28 mouse cellular contexts compared by ENCODE assay signal in the genomic region with DNA sequence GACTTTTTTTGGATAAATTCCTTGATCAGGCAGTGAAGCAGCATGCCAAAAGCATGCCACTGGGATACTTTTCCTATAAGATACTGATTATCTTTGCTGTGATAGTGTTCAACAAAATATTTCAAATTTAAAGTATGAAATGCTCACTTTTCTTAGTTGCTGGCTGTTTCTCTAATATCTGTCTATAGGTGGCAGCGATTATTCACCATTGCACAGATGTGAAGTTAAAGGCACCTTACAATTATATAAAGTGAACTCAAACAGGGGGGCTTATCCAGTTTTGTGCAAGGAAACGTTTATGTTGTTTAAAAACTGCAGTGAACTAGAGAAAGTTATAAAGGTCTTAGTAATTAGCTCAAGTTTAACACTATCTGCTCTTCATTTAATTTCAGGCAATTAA.
DNase-seq lines count a peak whose midpoint lies in the region; ATAC-seq and TF ChIP-seq lines count a peak whose summit lies in the region.
"Had no signal": no experiment of that assay in that cellular context is flagged by ENCODE, and none has a peak within 500 bp of the region (broad histone marks: within the 10 kb centered on the region; RNA-seq: fewer than 3 reads in every experiment).

No protein-coding gene starts in this region.

- no peaks in the 10 kb centered on the region for H3K4me1 ChIP-seq in forebrain, postnatal 0 days (ENCODE audit: insufficient read depth)
- no peaks in the 10 kb centered on the region for H3K4me1 ChIP-seq in forebrain, embryonic 13.5 days
- H3K4me1 ChIP-seq: forebrain, embryonic 10.5 days; heart, embryonic 12.5 days; hindbrain, embryonic 10.5 days; midbrain, embryonic 12.5 days; neural tube, embryonic 12.5 days had no signal

- no peak for ATAC-seq in forebrain, postnatal 0 days
- no peak for ATAC-seq in forebrain, embryonic 13.5 days
- ATAC-seq: inflammation-experienced regulatory T-cells, adult 6 months; liver, postnatal 0 days had no signal

- no peak overlapping the region for H3K4me3 ChIP-seq in forebrain, postnatal 0 days (ENCODE audit: low read depth, low read length)
- H3K4me3 ChIP-seq in forebrain, embryonic 13.5 days = no peak overlapping the region
- H3K4me3 ChIP-seq in layer of hippocampus, adult 2 months = no peak overlapping the region
- H3K4me3 ChIP-seq: forebrain, embryonic 10.5 days; heart, embryonic 12.5 days; hindbrain, embryonic 10.5 days; midbrain, embryonic 12.5 days; neural tube, embryonic 12.5 days had no signal

- no peak overlapping the region for H3K27ac ChIP-seq in forebrain, postnatal 0 days (ENCODE audit: low read depth, low read length)
- no peak overlapping the region for H3K27ac ChIP-seq in forebrain, embryonic 13.5 days
- H3K27ac ChIP-seq in layer of hippocampus, adult 2 months = no peak overlapping the region
- H3K27ac ChIP-seq: forebrain, embryonic 10.5 days; hindbrain, embryonic 10.5 days; midbrain, embryonic 12.5 days; neural tube, embryonic 12.5 days had no signal

- TF ChIP-seq CTCF in forebrain, postnatal 0 days (IDR thresholded peaks at IDR 0.05; ENCODE audit: low read depth) = peak; percentile 50
- TF ChIP-seq CTCF in layer of hippocampus, adult 2 months (conservative IDR thresholded peaks at IDR 0.05) = peak; percentile 64

- H3K9me3 ChIP-seq in forebrain, postnatal 0 days (ENCODE audit: low read length) = no peaks in the 10 kb centered on the region
- no peaks in the 10 kb centered on the region for H3K9me3 ChIP-seq in forebrain, embryonic 13.5 days (replicated peaks)
- H3K9me3 ChIP-seq: forebrain, embryonic 10.5 days; heart, embryonic 12.5 days; hindbrain, embryonic 10.5 days; midbrain, embryonic 12.5 days; neural tube, embryonic 12.5 days had no signal

- H3K27me3 ChIP-seq in forebrain, postnatal 0 days (ENCODE audit: insufficient read depth, low read length) = no peaks in the 10 kb centered on the region
- H3K27me3 ChIP-seq in forebrain, embryonic 13.5 days = no peaks in the 10 kb centered on the region
- H3K27me3 ChIP-seq: heart, embryonic 12.5 days; midbrain, embryonic 12.5 days; neural tube, embryonic 12.5 days had no signal

- DNase-seq in forebrain, postnatal 0 days = peak; percentile 30
- DNase-seq in layer of hippocampus, adult 2 months (ENCODE audit: low spot score in 2 of 2) = no peak
- no peak for DNase-seq in layer of hippocampus, postnatal 25 days (ENCODE audit: extremely low spot score in 1 of 2, low spot score in 1 of 2)
- DNase-seq in brain, adult 2 months (ENCODE audit: low read depth, low spot score) = peak; percentile 19
- DNase-seq in embryo, embryonic 11 days = peak; percentile 22
- no peak for DNase-seq in kidney, postnatal 25 days
- DNase-seq in right cerebral cortex, postnatal 36 days (ENCODE audit: low spot score in 2 of 2) = no peak
- DNase-seq: adrenal gland, postnatal 25 days; cerebellum, adult 11 months; cerebellum, adult 9-11 months; gastrocnemius, postnatal 10 days; heart, adult 11 months; heart, postnatal 10 days; kidney, postnatal 4 days; layer of hippocampus, adult 9-11 months; liver, postnatal 0 days; lung, postnatal 14 days; right cerebral cortex, postnatal 4 days; thymus, adult 18-20 months; thymus, postnatal 4 days had no signal

- no peak overlapping the region for H3K4me2 ChIP-seq in forebrain, postnatal 0 days (ENCODE audit: low read depth)
- H3K4me2 ChIP-seq in forebrain, embryonic 13.5 days = no peak overlapping the region
- H3K4me2 ChIP-seq: heart, embryonic 12.5 days; liver, embryonic 11.5 days; midbrain, embryonic 12.5 days; neural tube, embryonic 12.5 days had no signal

- WGBS in forebrain, postnatal 0 days = 42% methylated on average over 2 of the region's 2 CpGs
- WGBS in forebrain, embryonic 13.5 days = 52% methylated on average over 2 of the region's 2 CpGs

- no peak overlapping the region for H3K9ac ChIP-seq in forebrain, postnatal 0 days
- no peak overlapping the region for H3K9ac ChIP-seq in forebrain, embryonic 13.5 days
- H3K9ac ChIP-seq: heart, embryonic 12.5 days; liver, postnatal 0 days; midbrain, embryonic 12.5 days; neural tube, embryonic 12.5 days had no signal

- no peaks in the 10 kb centered on the region for H3K36me3 ChIP-seq in forebrain, postnatal 0 days (ENCODE audit: insufficient read depth)
- H3K36me3 ChIP-seq in forebrain, embryonic 13.5 days (ENCODE audit: poor library complexity, severe bottlenecking) = no peaks in the 10 kb centered on the region
- H3K36me3 ChIP-seq: forebrain, embryonic 10.5 days; heart, embryonic 12.5 days; hindbrain, embryonic 10.5 days; midbrain, embryonic 12.5 days; neural tube, embryonic 12.5 days had no signal

Comparison
In these comparisons a context has a peak if more than half of its experiments do, and no peak if none do; other contexts are left out.
1. DNase-seq: peak in forebrain, postnatal 0 days (single experiment), brain, adult 2 months (single experiment) and embryo, embryonic 11 days (single experiment); none in layer of hippocampus, adult 2 months (0 of 2), layer of hippocampus, postnatal 25 days (0 of 2), kidney, postnatal 25 days (0 of 2) and right cerebral cortex, postnatal 36 days (0 of 2).